In genomic region chrX:99780308-99780707, GRCm38 (mm10) we compare ENCODE assay signal across 24 mouse cellular contexts. TPM values are rescaled to one million over a fixed set of nuclear protein-coding genes. Genes with fewer than 3 reads are reported as not detected.
DNase-seq lines count a peak whose midpoint lies in the region; ATAC-seq and TF ChIP-seq lines count a peak whose summit lies in the region.
"Had no signal": no experiment of that assay in that cellular context is flagged by ENCODE, and none has a peak within 500 bp of the region (broad histone marks: within the 10 kb centered on the region; RNA-seq: fewer than 3 reads in every experiment).

No protein-coding gene starts in this region.

- H3K4me2 ChIP-seq in forebrain, embryonic 14.5 days (ENCODE audit: low read length): no peak overlapping the region
- no peak overlapping the region for H3K4me2 ChIP-seq in forebrain, embryonic 11.5 days (ENCODE audit: low read depth, low read length, severe bottlenecking)
- H3K4me2 ChIP-seq in kidney, postnatal 0 days (ENCODE audit: low read length): no peak overlapping the region
- H3K4me2 ChIP-seq in midbrain, embryonic 14.5 days (ENCODE audit: low read length): no peak overlapping the region
- no peak overlapping the region for H3K4me2 ChIP-seq in midbrain, embryonic 15.5 days
- H3K4me2 ChIP-seq: heart, embryonic 13.5 days; hindbrain, embryonic 15.5 days; limb, embryonic 13.5 days; liver, embryonic 12.5 days; neural tube, embryonic 13.5 days had no signal

- H3K36me3 ChIP-seq in forebrain, embryonic 14.5 days (ENCODE audit: control insufficient read depth, insufficient read depth, low read length): no peaks in the 10 kb centered on the region
- H3K36me3 ChIP-seq in forebrain, embryonic 11.5 days (ENCODE audit: control insufficient read depth, insufficient read depth, low read length): no peaks in the 10 kb centered on the region
- H3K36me3 ChIP-seq in kidney, postnatal 0 days (ENCODE audit: insufficient read depth, low read length): no peaks in the 10 kb centered on the region
- H3K36me3 ChIP-seq in midbrain, embryonic 14.5 days (ENCODE audit: control insufficient read depth, insufficient read depth, low read length): no peaks in the 10 kb centered on the region
- H3K36me3 ChIP-seq in midbrain, embryonic 15.5 days (replicated peaks): no peaks in the 10 kb centered on the region
- H3K36me3 ChIP-seq: heart, embryonic 13.5 days; hindbrain, embryonic 15.5 days; limb, embryonic 13.5 days; liver, embryonic 12.5 days; neural tube, embryonic 13.5 days had no signal

- H3K9ac ChIP-seq in forebrain, embryonic 14.5 days (ENCODE audit: low read length): no peak overlapping the region
- no peak overlapping the region for H3K9ac ChIP-seq in forebrain, embryonic 11.5 days (ENCODE audit: low read length)
- H3K9ac ChIP-seq in kidney, postnatal 0 days (ENCODE audit: low read depth, low read length): no peak overlapping the region
- no peak overlapping the region for H3K9ac ChIP-seq in midbrain, embryonic 14.5 days (replicated peaks; ENCODE audit: low read length)
- no peak overlapping the region for H3K9ac ChIP-seq in midbrain, embryonic 15.5 days
- H3K9ac ChIP-seq: heart, embryonic 13.5 days; hindbrain, embryonic 15.5 days; limb, embryonic 13.5 days; liver, embryonic 12.5 days; liver, postnatal 0 days; neural tube, embryonic 13.5 days had no signal

- no peaks in the 10 kb centered on the region for H3K27me3 ChIP-seq in forebrain, embryonic 14.5 days (replicated peaks; ENCODE audit: control insufficient read depth, insufficient read depth, low read length)
- H3K27me3 ChIP-seq in forebrain, embryonic 11.5 days (ENCODE audit: control insufficient read depth, insufficient read depth, low read length): no peaks in the 10 kb centered on the region
- 0 out of 2 replicates have a peak, but pooled peaks cover 3% of the 10 kb centered on the region for H3K27me3 ChIP-seq in kidney, postnatal 0 days (ENCODE audit: insufficient read depth, low read length)
- H3K27me3 ChIP-seq in midbrain, embryonic 14.5 days (ENCODE audit: control insufficient read depth, insufficient read depth, low read length): no peaks in the 10 kb centered on the region
- 0 out of 2 replicates have a peak, but pooled peaks cover 2% of the 10 kb centered on the region for H3K27me3 ChIP-seq in midbrain, embryonic 15.5 days (replicated peaks)
- H3K27me3 ChIP-seq: hindbrain, embryonic 15.5 days; liver, embryonic 12.5 days; neural tube, embryonic 13.5 days had no signal

- no peak; the same call in 1 of the 2 replicates for TF ChIP-seq CTCF in kidney, postnatal 0 days (IDR thresholded peaks at IDR 0.05; ENCODE audit: low read depth)

- H3K9me3 ChIP-seq in forebrain, embryonic 14.5 days (replicated peaks; ENCODE audit: control insufficient read depth, low read length): no peaks in the 10 kb centered on the region
- H3K9me3 ChIP-seq in forebrain, embryonic 11.5 days (ENCODE audit: control insufficient read depth, low read length): no peaks in the 10 kb centered on the region
- no peaks in the 10 kb centered on the region for H3K9me3 ChIP-seq in kidney, postnatal 0 days (replicated peaks; ENCODE audit: low read length)
- H3K9me3 ChIP-seq in midbrain, embryonic 14.5 days (ENCODE audit: control insufficient read depth, low read length): no peaks in the 10 kb centered on the region
- H3K9me3 ChIP-seq in midbrain, embryonic 15.5 days: no peaks in the 10 kb centered on the region
- H3K9me3 ChIP-seq: heart, embryonic 13.5 days; hindbrain, embryonic 15.5 days; limb, embryonic 13.5 days; liver, embryonic 12.5 days; neural tube, embryonic 13.5 days had no signal

- no peak overlapping the region for H3K4me3 ChIP-seq in forebrain, embryonic 14.5 days (ENCODE audit: low read depth, low read length)
- no peak overlapping the region for H3K4me3 ChIP-seq in forebrain, embryonic 11.5 days (ENCODE audit: low read depth, low read length)
- H3K4me3 ChIP-seq in kidney, postnatal 0 days (replicated peaks; ENCODE audit: low read depth, low read length): no peak overlapping the region
- no peak overlapping the region for H3K4me3 ChIP-seq in midbrain, embryonic 14.5 days (replicated peaks; ENCODE audit: low read depth, low read length)
- no peak overlapping the region for H3K4me3 ChIP-seq in midbrain, embryonic 15.5 days
- H3K4me3 ChIP-seq: heart, embryonic 13.5 days; hindbrain, embryonic 15.5 days; left cerebral cortex, adult 2 months; limb, embryonic 13.5 days; liver, embryonic 12.5 days; neural tube, embryonic 13.5 days had no signal

- DNase-seq in forebrain, embryonic 14.5 days (ENCODE audit: low spot score): peak; percentile 67
- no peak for DNase-seq in forebrain, embryonic 11.5 days (ENCODE audit: low spot score)
- DNase-seq in kidney, postnatal 0 days (ENCODE audit: low spot score): peak; percentile 12
- no peak for DNase-seq in kidney, postnatal 10 days
- DNase-seq in midbrain, embryonic 14.5 days: peak; percentile 24
- no peak for DNase-seq in heart, adult 11 months
- DNase-seq: adrenal gland, postnatal 10 days; cerebellum, adult 2 months; cerebellum, postnatal 25 days; heart, postnatal 10 days; kidney, adult 2 months; liver, postnatal 0 days; lung, postnatal 10 days; thymus, postnatal 4 days had no signal

- ATAC-seq in forebrain, embryonic 14.5 days: peak; percentile 61; the same call in 1 of the 2 replicates
- no peak for ATAC-seq in forebrain, embryonic 11.5 days (replicated peaks; ENCODE audit: low FRiP score)
- ATAC-seq in kidney, postnatal 0 days (replicated peaks; ENCODE audit: low FRiP score, low read depth): no peak
- no peak for ATAC-seq in midbrain, embryonic 14.5 days (ENCODE audit: low FRiP score, low TSS enrichment)
- no peak for ATAC-seq in midbrain, embryonic 15.5 days (replicated peaks)
- ATAC-seq: liver, embryonic 12.5 days; liver, postnatal 0 days; Patski had no signal

- no peak overlapping the region for H3K27ac ChIP-seq in forebrain, embryonic 14.5 days (ENCODE audit: low read depth, low read length)
- H3K27ac ChIP-seq in forebrain, embryonic 11.5 days (ENCODE audit: low read depth, low read length): no peak overlapping the region
- no peak overlapping the region for H3K27ac ChIP-seq in kidney, postnatal 0 days
- no peak overlapping the region for H3K27ac ChIP-seq in midbrain, embryonic 14.5 days (replicated peaks; ENCODE audit: low read depth, low read length)
- H3K27ac ChIP-seq in midbrain, embryonic 15.5 days: no peak overlapping the region
- H3K27ac ChIP-seq: heart, embryonic 13.5 days; hindbrain, embryonic 15.5 days; left cerebral cortex, adult 2 months; limb, embryonic 13.5 days; liver, embryonic 12.5 days; neural tube, embryonic 13.5 days had no signal

- H3K4me1 ChIP-seq in forebrain, embryonic 14.5 days (ENCODE audit: control insufficient read depth, insufficient read depth, low read length): no peaks in the 10 kb centered on the region
- H3K4me1 ChIP-seq in forebrain, embryonic 11.5 days (replicated peaks; ENCODE audit: control insufficient read depth, insufficient read depth, low read length): no peaks in the 10 kb centered on the region
- no peaks in the 10 kb centered on the region for H3K4me1 ChIP-seq in kidney, postnatal 0 days (replicated peaks; ENCODE audit: insufficient read depth, low read length)
- H3K4me1 ChIP-seq in midbrain, embryonic 14.5 days (ENCODE audit: control insufficient read depth, insufficient read depth, low read length): no peaks in the 10 kb centered on the region
- H3K4me1 ChIP-seq in midbrain, embryonic 15.5 days: no peaks in the 10 kb centered on the region
- H3K4me1 ChIP-seq: heart, embryonic 13.5 days; hindbrain, embryonic 15.5 days; limb, embryonic 13.5 days; liver, embryonic 12.5 days; neural tube, embryonic 13.5 days had no signal

- 63% methylated on average over 4 of the region's 4 CpGs for WGBS in forebrain, embryonic 14.5 days
- 78% methylated on average over 4 of the region's 4 CpGs for WGBS in forebrain, embryonic 11.5 days
- 56% methylated on average over 4 of the region's 4 CpGs for WGBS in kidney, postnatal 0 days
- 61% methylated on average over 4 of the region's 4 CpGs for WGBS in midbrain, embryonic 14.5 days
- WGBS in midbrain, embryonic 15.5 days: 45% methylated on average over 4 of the region's 4 CpGs

RNA-seq across cellular contexts. Expression of gene Tmem28, which starts 40.5 kb away (rescaled TPM):
- 2.0 and 2.3 TPM in 2 replicates for polyA plus RNA-seq in forebrain, embryonic 14.5 days (2014; fragmentation: Nextera tagmentation; extraction: Ambion mirVana)
- polyA plus RNA-seq in forebrain, embryonic 11.5 days (2014; fragmentation: Nextera tagmentation; extraction: Ambion mirVana): 1.2 and 1.3 TPM in 2 replicates
- polyA plus RNA-seq in kidney, postnatal 0 days (2015; fragmentation: Nextera tagmentation; extraction: Ambion mirVana): not detected in 2 replicates
- 2.2 and 2.3 TPM in 2 replicates for polyA plus RNA-seq in midbrain, embryonic 14.5 days (2014; fragmentation: Nextera tagmentation; extraction: Ambion mirVana)
- 2.0 and 2.1 TPM in 2 replicates for polyA plus RNA-seq in midbrain, embryonic 15.5 days (2015; fragmentation: Nextera tagmentation; extraction: Ambion mirVana)
- polyA plus RNA-seq: kidney, embryonic 16.5 days; liver, embryonic 12.5 days; liver, postnatal 0 days; Patski; thymus, postnatal 0 days had no signal

Comparison
In these comparisons a context has a peak if more than half of its experiments do, and no peak if none do; other contexts are left out.
1. DNase-seq: peak in forebrain, embryonic 14.5 days (single experiment), kidney, postnatal 0 days (single experiment) and midbrain, embryonic 14.5 days (single experiment); none in forebrain, embryonic 11.5 days (single experiment), kidney, postnatal 10 days (single experiment) and heart, adult 11 months (single experiment).